Mouse (Mus musculus): ENCODE results near the gene Hlf. TPM values are rescaled to one million over a fixed set of nuclear protein-coding genes. Genes with fewer than 3 reads are reported as not detected.
A peak's percentile ranks its signal among the peaks of the same experiment; 100 is the strongest.

The Hlf gene
- total RNA-seq (2021): 1 to 10 TPM; 6.6 to 8.0 TPM
- long read RNA-seq, experiment 1, full-length matches to known transcripts: 3 of 9 reads
- long read RNA-seq, experiment 1, partial matches to known transcripts: 0 of 9 reads
- long read RNA-seq, experiment 1, other reads (novel, unspliced or antisense): 6 of 9 reads
- long read RNA-seq, experiment 2: 0 reads

DNA sequence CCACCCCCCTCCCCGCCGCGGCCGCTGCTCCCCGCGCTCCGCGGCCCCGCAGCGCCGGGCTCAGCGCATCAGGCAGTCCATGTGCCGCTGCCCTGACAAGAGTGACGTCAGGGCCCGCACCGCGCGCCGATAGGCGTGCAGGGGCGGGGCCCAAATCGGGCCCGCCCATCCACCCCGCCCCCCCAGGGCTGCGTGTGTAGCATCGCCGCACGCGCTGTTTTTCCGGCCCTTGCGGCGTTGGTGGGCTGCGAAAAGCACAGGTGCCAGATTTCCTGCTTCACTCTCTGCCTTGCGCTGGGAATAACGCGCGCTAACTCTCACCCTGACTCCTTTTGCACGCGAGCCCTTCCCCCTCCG, at the start of gene Hlf:
TSS of gene Hlf (minus strand) at position 79 of the 357 bp plus-strand sequence.
- DNase-seq (ENCODE audit: low spot score): peak; percentile 87

DNA sequence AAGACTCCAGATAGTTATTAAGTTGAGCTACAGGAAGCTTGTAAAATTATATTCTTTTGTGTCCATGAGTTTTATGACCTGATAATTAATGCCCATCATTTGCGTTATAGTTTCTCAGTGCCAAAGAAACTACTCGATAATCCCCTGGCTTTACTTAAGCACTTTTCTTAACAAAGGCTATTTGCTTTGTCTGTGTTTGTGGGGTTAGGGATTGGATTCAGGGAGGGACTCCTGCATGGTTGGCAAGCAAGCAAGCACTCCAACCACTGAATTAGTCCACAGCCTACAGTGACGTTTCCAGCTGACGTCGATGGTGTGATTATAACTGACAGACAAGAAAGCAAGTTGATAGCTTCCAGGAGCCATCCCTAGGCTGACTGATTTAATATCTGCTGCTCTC, 48.1 kb upstream of the Hlf start:
- no peak for DNase-seq (ENCODE audit: low spot score)

DNA sequence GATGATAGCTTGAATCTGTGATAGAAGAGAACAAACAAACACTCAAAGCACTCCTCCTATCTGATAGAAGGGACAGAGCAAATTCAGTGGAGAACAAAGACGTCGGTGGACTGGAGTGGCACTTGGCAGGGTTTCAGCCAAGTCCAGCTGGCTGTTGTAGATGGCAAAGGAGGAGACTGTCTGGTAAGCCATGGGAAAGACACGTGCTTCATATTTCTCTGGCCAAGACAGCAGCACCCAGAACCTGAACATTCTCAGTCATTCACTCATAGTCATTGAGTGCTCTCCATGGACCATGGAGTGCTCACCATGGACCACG, 34.5 kb upstream of the Hlf start:
- no peak for DNase-seq (ENCODE audit: low spot score)

DNA sequence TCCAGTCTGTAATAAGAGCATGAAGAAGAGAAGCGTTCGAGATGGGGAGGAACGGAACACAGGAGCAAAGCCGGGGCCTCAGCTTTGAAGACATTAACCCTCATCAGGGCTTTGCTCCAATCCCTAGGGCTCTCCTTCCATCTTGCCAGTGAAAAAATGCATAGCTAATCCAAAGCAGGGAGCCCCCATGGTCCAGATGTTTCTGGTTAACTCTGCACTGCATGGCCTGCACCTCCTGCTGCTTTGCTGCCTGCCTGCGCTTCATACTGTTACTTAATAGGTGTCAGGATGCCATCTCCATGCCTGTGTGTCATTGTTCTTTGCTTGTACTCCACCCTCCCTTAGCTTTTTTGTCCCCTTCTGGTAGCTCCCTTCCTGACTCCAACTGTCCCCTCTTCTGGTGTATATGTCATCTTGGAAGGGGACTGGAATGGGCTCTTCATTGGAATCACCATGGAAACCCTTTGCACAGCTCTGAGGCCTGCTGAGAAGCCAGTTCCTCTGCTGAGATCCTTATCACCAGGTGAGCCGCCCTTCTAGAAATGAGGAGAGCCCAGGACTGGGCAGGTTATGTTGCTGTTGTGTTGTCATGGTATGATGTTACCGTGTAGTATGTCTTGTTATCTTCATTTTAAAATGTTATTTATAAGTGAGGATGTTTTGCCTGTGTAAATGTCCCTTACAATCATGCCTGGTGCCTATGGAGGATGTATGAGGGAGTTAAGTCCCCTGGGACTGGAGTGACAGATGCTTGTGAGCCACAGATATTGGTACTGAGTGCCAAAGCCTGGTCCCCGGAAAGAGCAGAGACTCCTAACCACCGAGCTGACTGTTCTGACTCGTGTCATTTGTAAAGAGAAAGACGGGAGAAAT, 33.9 kb upstream of the Hlf start:
- no peak for DNase-seq (ENCODE audit: low spot score)

DNA sequence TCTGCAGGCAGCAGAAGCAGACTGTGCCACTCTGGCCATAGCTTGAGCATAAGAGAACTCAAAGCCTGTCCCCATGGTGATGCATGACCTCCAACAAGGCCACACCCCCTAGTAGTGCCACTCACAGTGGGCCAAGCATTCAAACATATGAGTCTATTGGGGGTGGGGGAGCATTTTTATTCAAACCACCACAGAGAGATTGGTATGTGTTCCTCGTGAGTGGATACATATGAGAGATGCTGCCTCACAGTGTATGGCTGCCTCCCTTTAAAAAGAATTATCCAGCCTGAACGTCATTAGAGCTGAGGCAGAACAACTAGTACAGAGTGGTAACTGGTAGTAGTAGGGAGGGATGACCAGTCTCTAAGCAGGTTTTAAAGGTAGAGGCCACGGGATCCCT, 33.2 kb upstream of the Hlf start:
- DNase-seq (ENCODE audit: low spot score): no peak

DNA sequence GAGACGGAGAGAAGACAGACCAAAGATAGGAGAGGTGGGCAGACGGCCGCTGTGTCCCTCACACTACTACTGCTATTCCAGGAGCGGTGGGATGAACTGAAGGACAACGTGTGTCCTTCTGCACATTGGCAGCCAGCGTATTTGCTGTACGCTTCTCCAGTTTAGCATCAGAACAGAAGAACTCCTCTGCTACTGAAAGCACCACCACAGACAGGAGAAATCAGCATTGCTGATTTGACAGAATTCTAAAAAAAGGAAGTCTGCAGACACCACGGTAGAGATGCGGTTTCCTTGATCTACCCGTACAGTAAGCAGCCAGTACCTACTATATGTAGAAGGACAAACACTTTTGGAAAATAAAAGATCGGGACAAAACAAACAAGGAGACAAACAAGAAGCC, 29.0 kb upstream of the Hlf start:
- DNase-seq (ENCODE audit: low spot score): no peak

DNA sequence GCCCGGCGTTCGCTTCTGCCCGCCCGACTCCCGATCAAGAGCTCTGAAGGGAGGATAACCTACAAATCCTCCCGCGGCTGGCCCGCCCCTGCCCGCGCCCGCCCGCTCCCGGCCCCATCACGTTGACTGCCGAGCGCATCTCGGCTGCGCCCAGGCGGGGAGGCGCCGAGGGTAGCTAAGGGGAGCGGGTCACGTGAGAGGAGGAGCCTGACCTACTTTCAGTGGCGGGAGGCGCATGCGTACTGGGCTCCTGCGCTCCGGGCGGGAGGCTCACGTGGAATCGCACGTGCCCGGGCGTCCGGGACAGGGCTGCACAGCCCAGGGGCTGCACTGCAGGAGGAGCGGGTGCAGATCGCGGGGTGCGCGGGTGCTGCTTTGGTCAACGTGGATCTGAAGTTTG, 27.2 kb upstream of the Hlf start:
- peak; percentile 99 for DNase-seq (ENCODE audit: low spot score)

DNA sequence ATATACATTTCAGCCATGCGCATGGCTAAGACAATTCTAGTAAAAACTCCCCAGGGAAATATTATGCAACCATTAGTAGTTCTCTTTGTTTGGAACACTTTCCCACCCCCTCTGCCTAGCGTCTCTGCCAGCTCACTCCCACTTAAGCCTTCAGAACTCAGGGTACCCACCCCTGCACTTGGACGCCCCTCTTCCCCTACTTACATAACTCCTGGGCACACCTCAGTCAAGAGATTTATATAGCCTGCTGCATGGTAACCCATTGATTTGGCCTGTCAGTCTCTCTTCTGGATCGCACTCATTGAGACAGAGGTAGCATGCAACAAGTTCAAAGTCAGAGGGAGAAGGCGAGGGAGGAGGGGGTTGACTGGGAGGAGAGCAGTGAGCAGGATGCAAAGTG, 26.3 kb upstream of the Hlf start:
- DNase-seq (ENCODE audit: low spot score): no peak

DNA sequence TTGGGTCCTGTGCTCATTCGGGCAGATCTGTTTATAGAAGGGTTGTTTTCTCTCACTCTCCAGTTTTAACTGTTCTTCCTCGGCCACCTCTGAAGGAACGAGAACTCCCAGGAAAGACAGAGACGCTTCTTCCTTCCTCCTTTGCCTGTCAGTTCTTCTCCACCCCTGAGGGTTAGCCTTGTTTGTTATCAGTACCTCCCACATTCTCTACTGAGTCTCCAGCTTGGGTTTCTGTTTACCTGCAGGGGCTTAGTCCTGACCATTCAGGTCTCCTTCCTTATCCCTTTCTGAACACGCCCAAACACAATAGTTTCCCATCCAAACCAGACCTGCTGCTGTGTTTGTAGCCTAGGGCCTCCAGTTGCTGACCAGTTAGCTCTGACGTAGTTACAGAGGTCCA, 8.2 kb upstream of the Hlf start:
- DNase-seq (ENCODE audit: low spot score): no peak

DNA sequence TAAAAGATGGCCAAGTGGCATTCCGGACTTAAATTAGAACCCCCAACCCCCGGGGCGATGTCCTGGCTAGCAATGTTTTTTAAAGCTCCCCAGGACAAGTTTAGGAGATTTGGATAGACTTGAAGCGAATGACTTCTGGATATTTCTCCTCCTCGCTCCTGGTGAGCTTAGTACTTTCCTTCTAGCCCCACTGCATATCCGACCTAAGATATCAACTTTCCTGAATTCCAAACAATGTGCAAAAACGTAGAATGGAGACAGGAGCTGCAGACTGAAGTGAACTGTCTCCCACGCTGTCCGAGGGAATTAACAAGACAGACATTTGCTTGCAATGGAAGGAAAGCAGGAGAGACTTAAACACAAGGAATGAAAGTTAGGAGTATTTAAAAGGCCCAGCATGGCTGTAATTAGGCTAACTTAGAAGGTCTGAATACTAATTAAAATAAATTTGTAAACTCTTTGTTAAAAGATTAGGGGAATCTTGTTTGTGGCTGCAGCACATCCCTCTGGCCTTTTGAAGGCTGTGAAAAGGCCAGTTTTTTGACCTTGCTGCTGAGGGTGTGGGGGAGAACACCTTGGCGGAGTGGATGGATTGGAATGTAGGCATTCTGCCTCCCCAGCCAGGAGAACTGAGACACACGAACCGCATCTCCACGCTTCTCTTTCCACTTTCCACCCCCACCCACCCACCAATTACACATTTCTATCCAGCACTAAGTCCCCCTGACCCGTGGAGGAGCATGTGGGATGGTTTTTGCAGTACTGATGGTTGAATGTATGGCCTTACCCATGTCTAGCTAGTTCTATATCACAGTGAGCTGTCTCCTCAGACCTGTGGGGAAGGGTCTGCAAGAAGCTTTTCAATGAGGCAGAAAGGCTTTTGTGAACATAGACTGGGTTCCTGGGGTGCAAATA, 833 bp upstream of the Hlf start:
- DNase-seq (ENCODE audit: low spot score): no peak

DNA sequence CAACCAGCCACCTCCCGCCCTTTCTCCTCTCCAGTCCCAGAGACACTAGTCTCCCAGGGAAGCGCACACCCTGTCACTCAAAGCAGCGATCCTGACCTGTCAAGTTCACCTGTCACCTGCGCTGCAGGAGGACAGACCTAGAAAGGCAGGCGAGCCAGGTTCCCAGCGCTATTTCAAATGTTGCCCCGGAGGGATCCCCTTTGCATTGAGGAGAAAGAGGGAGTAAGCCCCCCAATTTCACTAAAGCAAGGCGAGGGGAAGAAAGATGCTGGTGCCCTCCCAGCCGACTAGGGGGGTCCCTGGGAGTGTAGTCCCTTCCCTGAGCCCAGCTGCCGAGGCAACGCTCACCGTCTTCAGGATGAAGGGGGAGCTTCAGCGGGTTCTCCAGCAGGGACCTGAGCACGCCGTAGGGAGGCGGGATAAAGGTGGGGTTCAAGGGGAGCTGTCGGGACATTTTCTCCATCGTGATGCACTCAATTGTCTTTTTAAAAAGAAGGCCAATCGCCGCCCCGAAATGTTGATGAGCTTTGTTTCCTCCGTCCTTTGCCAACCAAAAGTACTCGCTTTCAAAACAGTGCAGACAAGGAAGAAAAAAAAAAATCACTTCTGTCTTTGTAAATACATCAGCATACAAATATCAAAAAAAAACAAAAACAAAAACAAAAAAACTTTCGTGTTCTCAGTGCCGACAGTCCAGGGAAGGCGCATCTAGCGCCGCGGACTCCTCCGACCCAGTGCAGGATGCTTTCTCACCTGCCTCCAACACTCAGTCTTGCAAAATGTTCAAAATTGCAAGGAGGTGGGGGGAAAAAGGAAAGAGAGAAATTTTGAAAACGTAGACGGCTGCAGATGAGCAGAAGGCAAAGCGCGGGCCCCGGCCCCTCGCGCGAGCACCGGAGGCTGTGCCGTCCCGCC, 536 bp downstream of the Hlf start:
- peak; percentile 17 for DNase-seq (ENCODE audit: low spot score)

DNA sequence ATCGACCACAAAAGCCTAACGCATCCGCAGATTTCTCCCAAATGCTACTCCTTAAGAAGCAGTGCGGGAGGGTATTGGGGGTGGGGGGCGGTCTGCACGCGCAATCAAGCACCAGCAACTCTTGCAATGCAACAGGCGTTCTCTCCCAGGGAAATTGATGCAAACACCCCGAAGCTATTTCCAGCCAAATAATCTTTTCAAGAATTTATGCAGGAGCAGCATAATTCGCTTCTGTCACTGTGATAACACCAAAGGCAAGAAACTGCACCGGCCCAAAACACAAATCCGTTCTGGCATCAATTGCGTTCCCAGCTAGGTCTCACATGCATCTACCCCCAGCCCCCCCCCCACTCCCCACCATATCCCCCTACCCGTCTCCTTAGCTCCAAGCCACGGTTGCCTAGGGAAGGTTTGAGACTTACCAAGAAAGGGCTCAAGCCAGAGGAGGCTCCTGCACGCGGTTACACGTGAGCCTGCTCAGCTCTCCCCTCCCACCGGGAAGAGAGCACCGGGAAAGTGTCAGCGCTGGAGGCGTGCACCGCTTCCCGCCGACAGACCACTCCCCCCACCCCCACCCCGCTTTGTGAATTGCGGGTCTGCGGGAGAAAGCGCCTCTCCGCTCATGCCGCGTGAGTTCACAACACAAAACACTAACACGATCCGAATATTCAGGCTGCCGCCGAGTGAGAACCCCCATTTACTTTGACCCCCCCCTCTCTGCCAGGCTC, 1.4 kb downstream of the Hlf start:
- DNase-seq (ENCODE audit: low spot score): no peak

DNA sequence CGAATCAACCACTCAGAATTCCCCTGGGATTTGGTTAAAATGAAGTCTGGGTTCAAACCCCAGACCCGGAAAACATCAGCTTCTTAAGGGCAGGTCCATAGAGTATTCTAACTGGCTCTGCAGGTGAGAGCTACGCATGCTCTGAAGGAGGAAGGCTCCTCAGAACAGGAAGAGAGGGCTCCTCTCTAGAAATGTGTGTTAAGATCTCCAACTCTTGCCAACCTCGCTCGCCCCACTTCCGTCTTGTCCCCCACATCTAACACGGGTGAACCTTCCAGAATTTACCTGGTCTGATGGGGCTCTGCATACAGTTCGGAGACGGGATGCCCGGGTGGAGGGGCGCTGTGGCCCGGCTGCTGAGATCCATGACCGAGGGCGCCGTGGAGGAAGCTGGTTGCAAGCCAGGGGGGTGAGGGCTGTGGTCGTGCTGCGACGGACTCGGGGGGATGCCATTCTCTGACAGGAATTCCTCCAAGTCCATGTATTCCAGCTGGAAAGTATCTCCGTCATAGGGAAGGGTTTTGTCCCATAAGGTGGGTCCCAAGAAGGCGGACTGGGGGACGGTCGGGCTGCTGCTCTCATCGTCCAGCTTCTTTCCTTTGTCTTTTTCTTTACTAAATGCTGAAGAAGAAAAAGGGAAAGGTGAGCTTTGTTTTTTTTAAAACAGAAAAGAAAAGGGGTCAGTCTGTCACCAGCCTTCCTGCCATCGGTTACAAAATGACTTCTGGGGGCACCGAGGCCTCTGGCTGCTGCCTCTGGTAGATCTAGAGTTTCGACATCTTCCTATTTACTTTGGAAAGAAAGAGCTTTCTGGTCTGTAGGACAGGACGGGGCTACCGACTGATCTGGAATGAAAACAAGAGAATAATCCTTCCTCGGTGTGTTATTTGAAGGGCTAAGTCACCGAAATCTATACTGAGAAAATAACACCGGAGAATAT, 2.9 kb downstream of the Hlf start:
- DNase-seq (ENCODE audit: low spot score): no peak

DNA sequence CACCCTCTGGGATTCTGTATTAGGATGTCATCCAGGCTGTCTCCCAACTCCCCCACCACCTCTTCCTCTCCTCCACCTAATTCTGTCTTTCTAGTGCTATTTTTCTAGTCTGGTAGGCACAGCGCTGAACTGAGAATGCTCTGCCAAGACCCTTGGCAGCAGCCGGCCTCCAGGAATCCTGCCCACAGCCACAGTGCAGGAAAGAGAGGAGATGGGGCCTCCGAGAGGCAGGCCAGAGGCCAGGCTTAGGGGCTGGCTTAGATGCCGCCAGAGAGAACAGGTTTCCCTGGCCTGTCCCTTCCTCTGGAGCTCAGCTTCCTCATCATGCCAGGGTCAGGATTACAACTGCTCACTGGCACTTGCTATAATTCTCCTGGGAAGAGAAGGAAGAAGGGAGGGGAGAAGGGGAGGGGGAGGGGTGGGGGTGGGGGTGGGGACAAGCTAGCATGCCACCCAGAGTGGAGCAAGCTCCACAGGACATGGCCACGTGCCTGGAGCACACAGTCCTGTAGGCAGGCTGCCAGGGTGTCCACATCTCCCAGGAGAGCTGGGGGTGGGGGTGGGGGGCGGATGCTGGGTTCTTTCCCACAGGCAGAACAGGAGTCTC, 8.6 kb downstream of the Hlf start:
- DNase-seq (ENCODE audit: low spot score): peak; percentile 84

DNA sequence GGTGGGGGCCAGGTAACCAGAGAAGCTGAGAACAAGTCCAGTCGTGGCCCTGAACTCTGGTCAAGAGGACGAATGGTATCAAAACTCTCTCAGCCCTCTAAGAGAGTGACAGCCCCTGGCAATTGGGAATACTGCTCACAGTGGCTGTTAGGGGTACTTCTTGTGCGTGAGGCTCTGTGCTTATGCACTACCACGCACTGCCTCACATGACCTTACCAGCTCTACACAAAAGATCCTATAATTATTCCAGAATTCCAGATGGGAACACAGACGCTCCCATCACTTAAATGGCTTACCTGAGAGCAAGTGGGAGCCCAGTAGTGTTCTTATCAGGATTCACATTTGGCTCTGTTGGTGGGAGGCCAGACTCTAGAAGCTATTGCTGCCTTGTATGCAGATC, 9.6 kb downstream of the Hlf start:
- no peak for DNase-seq (ENCODE audit: low spot score)

DNA sequence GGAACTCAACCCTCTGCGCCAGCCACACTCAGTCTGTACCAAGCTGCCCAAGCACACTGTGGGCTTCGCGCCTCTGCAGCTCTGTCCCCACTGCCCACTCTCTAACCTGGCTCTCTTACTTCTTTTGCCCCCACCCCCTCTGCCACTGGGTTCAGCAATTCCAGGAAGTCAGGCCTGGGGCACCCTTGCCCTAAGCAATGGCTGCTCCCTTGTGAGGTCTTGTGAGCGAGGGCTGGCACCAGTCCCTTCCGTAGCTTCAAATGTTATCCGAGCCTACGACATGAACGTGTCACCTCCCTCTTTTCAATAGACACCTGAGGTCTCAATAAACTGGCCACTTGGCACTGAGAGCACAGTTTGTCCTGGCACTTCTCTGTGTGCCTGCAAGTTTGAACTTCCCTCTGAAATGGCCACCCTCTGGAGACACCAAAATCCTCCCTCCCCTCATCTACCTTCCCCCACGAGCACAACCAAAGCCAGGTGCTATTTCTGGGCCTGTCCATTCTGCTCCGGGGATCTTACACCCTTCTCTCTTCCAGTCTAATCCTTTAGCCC, 10.5 kb downstream of the Hlf start:
- no peak for DNase-seq (ENCODE audit: low spot score)

DNA sequence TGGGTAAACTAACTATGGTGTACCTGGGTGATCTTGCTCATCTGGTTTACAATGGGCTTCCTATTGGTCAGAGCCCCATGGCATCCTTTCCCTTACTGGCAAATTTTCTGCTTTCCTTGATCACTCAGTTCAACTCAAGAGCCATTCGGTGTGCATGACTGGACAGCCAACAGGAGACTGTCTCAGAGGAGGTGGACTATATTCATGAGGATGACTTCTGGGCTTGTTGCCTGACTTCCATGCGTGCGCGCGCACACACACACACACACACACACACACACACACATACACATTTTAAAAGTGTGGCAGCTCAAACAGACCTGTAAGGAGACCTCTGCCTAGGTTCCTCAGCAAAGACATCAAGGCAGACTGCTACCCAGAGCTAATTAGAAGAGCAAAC, 12.7 kb downstream of the Hlf start:
- no peak for DNase-seq (ENCODE audit: low spot score)

DNA sequence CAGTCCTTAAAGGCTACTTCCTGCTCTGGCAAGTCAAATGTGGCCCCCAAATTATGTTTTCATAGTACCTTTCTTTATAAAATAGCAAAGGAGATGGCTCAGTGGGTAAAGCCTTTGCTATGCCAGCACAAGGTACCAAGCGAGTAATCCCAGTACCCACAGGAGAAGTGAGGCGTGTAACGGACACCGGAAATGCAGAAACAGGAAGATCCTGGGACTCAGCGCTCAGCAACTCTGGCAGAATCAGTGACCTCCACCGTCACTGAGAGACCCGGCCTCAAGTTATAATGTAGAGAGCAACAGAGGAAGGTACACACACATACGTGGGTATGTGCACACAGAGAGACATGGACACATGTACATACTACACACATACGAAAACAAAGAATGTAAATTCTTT, 14.3 kb downstream of the Hlf start:
- no peak for DNase-seq (ENCODE audit: low spot score)
